Mouse (Mus musculus) heart, embryonic 12.5 days (tissue): ENCODE results near the gene Ctdspl. TPM values are rescaled to one million over a fixed set of nuclear protein-coding genes. Genes with fewer than 3 reads are reported as not detected.

Experiments
- ATAC-seq: fragments of 200-750 bp; cut with Nextera tagmentation; 2 replicates; pipeline ENCODE4 v1.8.0; 2017; ENCODE audit warnings: moderate TSS enrichment, moderate library complexity; ENCODE audit not compliant: insufficient number of reproducible peaks, low FRiP score
- H3K27ac ChIP-seq: fragments of 300-500 bp; sonication (generic); 2 replicates; pipeline ENCODE4 v1.5.1; 2016; ENCODE audit warnings: mild to moderate bottlenecking, moderate library complexity; ENCODE audit not compliant: poor library complexity, severe bottlenecking
- H3K27me3 ChIP-seq: fragments of 300-500 bp; sonication (generic); replicated peaks from 2 replicates; pipeline ENCODE4 v1.6.1; 2016; ENCODE audit warnings: mild to moderate bottlenecking, moderate library complexity
- H3K36me3 ChIP-seq: fragments of 300-500 bp; sonication (generic); 2 replicates; pipeline ENCODE4 v1.6.1; 2016; ENCODE audit warnings: mild to moderate bottlenecking, moderate library complexity
- H3K4me1 ChIP-seq: fragments of 300-500 bp; sonication (generic); replicated peaks from 2 replicates; pipeline ENCODE4 v1.6.1; 2016; ENCODE audit warnings: mild to moderate bottlenecking
- H3K4me2 ChIP-seq: fragments of 300-500 bp; sonication (generic); 2 replicates; pipeline ENCODE4 v1.6.1; 2016; ENCODE audit warnings: mild to moderate bottlenecking, moderate library complexity
- H3K4me3 ChIP-seq: fragments of 300-500 bp; sonication (generic); 2 replicates; pipeline ENCODE4 v1.5.1; 2016; ENCODE audit warnings: mild to moderate bottlenecking
- H3K9ac ChIP-seq: fragments of 300-500 bp; sonication (generic); 2 replicates; pipeline ENCODE4 v1.6.1; 2016; ENCODE audit warnings: mild to moderate bottlenecking, moderate library complexity
- H3K9me3 ChIP-seq: fragments of 300-500 bp; sonication (generic); replicated peaks from 2 replicates; pipeline ENCODE4 v1.6.1; 2016; ENCODE audit warnings: mild to moderate bottlenecking, moderate library complexity
- WGBS: fragments of 180-500 bp; shearing (Covaris S2); methylation state at CpG from one replicate; pipeline ENCODE4 v1.1.7; 2016; 5-methylcytosine and 5-hydroxymethylcytosine counted together
- polyA plus RNA-seq: library from polyadenylated mRNA; unstranded; fragments of >200 nt; fragmentation: Nextera tagmentation; extraction: Ambion mirVana; gene quantifications from 2 replicates; pipeline ENCODE4 v1.2.1, GENCODE M21; 2016

The Ctdspl gene
- polyA plus RNA-seq, 1 experiment from 2014 or later: 7.8 TPM

GRCm38 (mm10) chr9:118988787-118989580 lies 62.7 kb downstream of the Ctdspl start:
- Histone ChIP-seq H3K36me3 (no peaks in the 10 kb centered on the region), H3K9ac (no peak overlapping the region), H3K9me3 (no peaks in the 10 kb centered on the region), H3K4me2 (no peak overlapping the region), H3K4me1 (peaks cover 68% of the 10 kb centered on the region), H3K27ac (no peak overlapping the region), H3K27me3 (no peaks in the 10 kb centered on the region), H3K4me3 (no peak overlapping the region)
- 86% methylated on average over 11 of the region's 11 CpGs for WGBS
- no peak for ATAC-seq

DNA sequence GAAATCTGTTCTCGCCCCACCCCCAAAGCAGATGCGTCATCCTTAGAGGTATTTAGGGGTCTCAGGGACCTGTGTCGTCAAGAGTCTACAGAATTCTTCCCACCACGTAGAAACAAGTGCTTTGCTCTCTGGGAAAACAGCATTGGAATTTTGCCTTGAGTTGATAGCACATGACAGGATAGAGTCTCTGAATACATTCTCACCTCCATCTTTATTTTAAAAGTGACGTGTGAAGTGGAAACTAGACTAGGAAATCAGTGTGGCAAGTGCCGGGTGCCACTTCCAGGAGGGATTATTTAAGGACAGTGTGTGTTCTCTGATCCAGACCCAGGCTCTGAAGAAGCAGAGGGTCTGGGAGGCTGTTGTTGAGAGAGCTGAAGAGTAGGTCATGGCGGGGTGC lies 64.2 kb downstream of the Ctdspl start:
- peaks cover 70% of the 10 kb centered on the region for H3K4me1 ChIP-seq
- WGBS: 46% methylated on average over 7 of the region's 7 CpGs
- peak overlapping the region; percentile 65 for H3K27ac ChIP-seq
- H3K4me2 ChIP-seq: no peak overlapping the region
- no peak overlapping the region for H3K9ac ChIP-seq
- no peak for ATAC-seq
- H3K36me3 ChIP-seq: no peaks in the 10 kb centered on the region
- H3K9me3 ChIP-seq: no peaks in the 10 kb centered on the region
- H3K4me3 ChIP-seq: no peak overlapping the region
- no peaks in the 10 kb centered on the region for H3K27me3 ChIP-seq

GRCm38 (mm10) chr9:118991750-118992585 lies 65.7 kb downstream of the Ctdspl start:
- Histone ChIP-seq H3K9me3 (no peaks in the 10 kb centered on the region), H3K9ac (no peak overlapping the region), H3K27me3 (no peaks in the 10 kb centered on the region), H3K4me2 (no peak overlapping the region), H3K4me3 (no peak overlapping the region), H3K27ac (no peak overlapping the region), H3K36me3 (no peaks in the 10 kb centered on the region), H3K4me1 (peaks cover 64% of the 10 kb centered on the region)
- 81% methylated on average over 21 of the region's 21 CpGs for WGBS
- ATAC-seq: no peak

DNA sequence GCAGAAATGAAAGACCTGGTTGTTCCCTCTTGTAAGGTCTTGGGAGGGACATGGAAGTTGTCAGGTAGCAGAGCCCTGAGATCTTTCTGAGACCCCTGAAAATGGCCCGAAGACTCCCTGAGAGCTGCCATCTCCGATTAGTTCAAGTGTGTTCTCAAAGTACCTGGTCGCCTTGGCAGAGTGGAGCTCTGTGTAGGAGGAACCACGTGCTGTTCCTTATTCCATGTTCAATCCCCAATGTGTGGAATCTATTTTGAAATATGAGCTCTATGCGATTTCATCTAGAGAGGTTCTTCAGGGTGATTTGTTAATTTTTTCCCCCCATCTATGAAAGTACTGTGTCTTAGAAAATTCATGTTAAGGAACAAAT lies 66.3 kb downstream of the Ctdspl start:
- ATAC-seq: no peak
- Histone ChIP-seq H3K9ac (no peak overlapping the region), H3K4me2 (no peak overlapping the region), H3K36me3 (no peaks in the 10 kb centered on the region), H3K27me3 (no peaks in the 10 kb centered on the region), H3K9me3 (no peaks in the 10 kb centered on the region), H3K4me3 (no peak overlapping the region), H3K4me1 (peaks cover 61% of the 10 kb centered on the region), H3K27ac (no peak overlapping the region)
- 86% methylated on average over 5 of the region's 5 CpGs for WGBS

- peaks cover 56% of the 10 kb centered on the region for H3K4me1 ChIP-seq
- no peaks in the 10 kb centered on the region for H3K36me3 ChIP-seq
- 33% methylated on average over 12 of the region's 12 CpGs for WGBS
- H3K9me3 ChIP-seq: no peaks in the 10 kb centered on the region
- peak; percentile 26; the same call in 1 of the 2 replicates for ATAC-seq
- H3K27ac ChIP-seq: peak overlapping the region; percentile 48
- H3K27me3 ChIP-seq: no peaks in the 10 kb centered on the region
- 0 out of 2 replicates have a peak overlapping the region, but pooled peaks have one; percentile 19 for H3K9ac ChIP-seq
- no peak overlapping the region for H3K4me3 ChIP-seq
- no peak overlapping the region for H3K4me2 ChIP-seq
These were observed 68.4 kb downstream of the Ctdspl start for GRCm38 (mm10) chr9:118994524-118995227.

DNA sequence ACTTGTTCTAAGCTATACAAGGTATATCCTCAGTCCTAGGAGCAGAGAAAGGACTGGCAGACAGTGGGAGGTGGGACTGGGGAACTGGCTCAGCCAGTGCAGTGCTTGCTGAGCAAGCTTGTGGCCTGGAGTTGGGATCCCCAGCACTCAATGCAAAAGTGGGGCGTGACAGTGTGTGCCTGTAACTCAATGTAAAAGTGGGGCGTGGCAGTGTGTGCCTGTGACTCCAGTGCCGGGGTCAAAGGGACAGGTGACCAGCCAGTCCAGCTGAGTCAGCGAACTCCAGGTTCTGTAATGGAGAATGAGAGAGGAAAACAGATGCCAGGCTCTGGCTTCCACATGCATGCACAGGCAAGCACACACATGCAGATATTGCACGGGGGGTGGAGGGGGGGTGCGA lies 69.3 kb downstream of the Ctdspl start:
- WGBS: 85% methylated on average over 6 of the region's 6 CpGs
- H3K9ac ChIP-seq: 0 out of 2 replicates have a peak overlapping the region, but pooled peaks have one; percentile 19
- H3K9me3 ChIP-seq: no peaks in the 10 kb centered on the region
- no peak overlapping the region for H3K4me2 ChIP-seq
- peaks cover 50% of the 10 kb centered on the region for H3K4me1 ChIP-seq
- 0 out of 2 replicates have a peak, but pooled peaks cover 2% of the 10 kb centered on the region for H3K36me3 ChIP-seq
- H3K27me3 ChIP-seq: no peaks in the 10 kb centered on the region
- H3K27ac ChIP-seq: peak overlapping the region; percentile 48; the same call in 1 of the 2 replicates
- ATAC-seq: no peak
- no peak overlapping the region for H3K4me3 ChIP-seq

GRCm38 (mm10) chr9:118997241-118997640 lies 71.0 kb downstream of the Ctdspl start:
- 90% methylated on average over 6 of the region's 6 CpGs for WGBS
- H3K36me3 ChIP-seq: 0 out of 2 replicates have a peak, but pooled peaks cover 5% of the 10 kb centered on the region
- H3K4me2 ChIP-seq: no peak overlapping the region
- no peak overlapping the region for H3K4me3 ChIP-seq
- H3K27ac ChIP-seq: no peak overlapping the region
- no peaks in the 10 kb centered on the region for H3K9me3 ChIP-seq
- peaks cover 51% of the 10 kb centered on the region for H3K4me1 ChIP-seq
- H3K9ac ChIP-seq: no peak overlapping the region
- H3K27me3 ChIP-seq: no peaks in the 10 kb centered on the region
- ATAC-seq: no peak

- no peaks in the 10 kb centered on the region for H3K9me3 ChIP-seq
- H3K4me1 ChIP-seq: peaks cover 62% of the 10 kb centered on the region
- WGBS: 61% methylated on average over 6 of the region's 6 CpGs
- no peak for ATAC-seq
- no peaks in the 10 kb centered on the region for H3K27me3 ChIP-seq
- no peak overlapping the region for H3K9ac ChIP-seq
- no peak overlapping the region for H3K27ac ChIP-seq
- no peak overlapping the region for H3K4me3 ChIP-seq
- H3K4me2 ChIP-seq: no peak overlapping the region
- H3K36me3 ChIP-seq: 0 out of 2 replicates have a peak, but pooled peaks cover 5% of the 10 kb centered on the region
These were observed 73.9 kb downstream of the Ctdspl start for GRCm38 (mm10) chr9:119000196-119000595.

- Histone ChIP-seq H3K4me1 (peaks cover 52% of the 10 kb centered on the region), H3K36me3 (0 out of 2 replicates have a peak, but pooled peaks cover 5% of the 10 kb centered on the region), H3K27ac (peak overlapping the region; percentile 82), H3K4me3 (peak overlapping the region; percentile 0; the same call in 1 of the 2 replicates), H3K9me3 (no peaks in the 10 kb centered on the region), H3K4me2 (peak overlapping the region; percentile 51), H3K27me3 (no peaks in the 10 kb centered on the region), H3K9ac (no peak overlapping the region)
- peak; percentile 78 for ATAC-seq
- 18% methylated on average over 17 of the region's 17 CpGs for WGBS
These were observed 76.0 kb downstream of the Ctdspl start for GRCm38 (mm10) chr9:119002267-119002666.

DNA sequence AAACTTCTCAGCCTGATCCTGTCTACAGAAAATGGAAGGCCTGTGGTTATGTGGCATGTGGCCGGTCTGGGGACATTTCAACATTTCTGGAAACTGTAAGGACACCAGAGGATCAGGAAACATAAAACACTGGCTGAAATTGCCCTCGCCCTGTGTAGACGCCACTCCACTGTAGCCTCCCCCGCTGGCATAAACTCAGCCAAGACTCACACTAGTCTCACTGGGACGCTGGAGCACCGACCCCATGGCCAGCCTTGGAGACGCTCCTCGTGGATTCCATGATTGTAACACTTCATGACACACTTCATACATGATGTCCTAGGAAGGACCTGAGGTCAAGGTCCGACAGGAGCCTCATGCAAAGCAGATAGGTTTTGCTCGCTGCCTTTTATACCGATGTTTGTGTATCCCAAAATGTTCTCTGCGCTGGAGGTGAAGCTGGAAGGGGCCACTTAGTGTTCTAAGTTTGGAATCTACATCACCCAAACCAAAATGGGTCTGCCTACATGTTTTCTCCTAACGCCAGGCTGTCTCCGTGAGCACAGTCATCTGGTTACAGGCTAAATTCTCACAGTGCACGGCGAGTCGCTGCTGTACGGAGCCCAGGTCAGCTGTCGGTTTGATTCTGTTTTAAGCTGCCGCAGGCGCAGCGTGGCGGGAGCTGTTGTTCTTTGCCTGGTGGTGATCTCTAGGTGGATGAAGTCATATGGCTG lies 77.9 kb downstream of the Ctdspl start:
- peak overlapping the region; percentile 28; the same call in 1 of the 2 replicates for H3K4me2 ChIP-seq
- H3K36me3 ChIP-seq: 0 out of 2 replicates have a peak, but pooled peaks cover 5% of the 10 kb centered on the region

More for the DNA sequence above, 77.9 kb downstream of the Ctdspl start:
- H3K4me1 ChIP-seq: peaks cover 57% of the 10 kb centered on the region
- peak overlapping the region; percentile 64; the same call in 1 of the 2 replicates for H3K27ac ChIP-seq
- ATAC-seq: no peak
- no peaks in the 10 kb centered on the region for H3K27me3 ChIP-seq
- H3K9ac ChIP-seq: 0 out of 2 replicates have a peak overlapping the region, but pooled peaks have one; percentile 16
- no peak overlapping the region for H3K4me3 ChIP-seq
- no peaks in the 10 kb centered on the region for H3K9me3 ChIP-seq
- WGBS: 63% methylated on average over 23 of the region's 23 CpGs
